Mouse (Mus musculus): ENCODE data around the gene Palb2. TPM values are rescaled to one million over a fixed set of nuclear protein-coding genes. Genes with fewer than 3 reads are reported as not detected.

Palb2 gene
- total RNA-seq, 1 experiment from 2014 or later, result 5.8 TPM

- peak; percentile 87 for ATAC-seq (replicated peaks; ENCODE audit: insufficient number of reproducible peaks, low FRiP score, low TSS enrichment, poor library complexity, severe bottlenecking)
Measured at GRCm38 (mm10) chr7:122101747-122102244, 31.0 kb downstream of the Palb2 start, which contains the start of gene Ndufab1. Gene Ndufab1 (minus strand): TSS chr7:122101886.

GRCm38 (mm10) chr7:122101014-122101746 is 31.6 kb downstream of the Palb2 start:
- ATAC-seq (replicated peaks; ENCODE audit: insufficient number of reproducible peaks, low FRiP score, low TSS enrichment, poor library complexity, severe bottlenecking), result peak; percentile 24; the same call in 1 of the 2 replicates

GRCm38 (mm10) chr7:122099222-122099621 is 33.6 kb downstream of the Palb2 start:
- peak; percentile 72 for ATAC-seq (replicated peaks; ENCODE audit: insufficient number of reproducible peaks, low FRiP score, low TSS enrichment, poor library complexity, severe bottlenecking)

- ATAC-seq (replicated peaks; ENCODE audit: insufficient number of reproducible peaks, low FRiP score, low TSS enrichment, poor library complexity, severe bottlenecking), result no peak
Measured at GRCm38 (mm10) chr7:122098009-122098408, 34.8 kb downstream of the Palb2 start.

- ATAC-seq (replicated peaks; ENCODE audit: insufficient number of reproducible peaks, low FRiP score, low TSS enrichment, poor library complexity, severe bottlenecking), result no peak
Measured at GRCm38 (mm10) chr7:122094564-122095330, 38.0 kb downstream of the Palb2 start.

GRCm38 (mm10) chr7:122087195-122087982 is 45.4 kb downstream of the Palb2 start:
- ATAC-seq (replicated peaks; ENCODE audit: insufficient number of reproducible peaks, low FRiP score, low TSS enrichment, poor library complexity, severe bottlenecking), result no peak

- ATAC-seq (replicated peaks; ENCODE audit: insufficient number of reproducible peaks, low FRiP score, low TSS enrichment, poor library complexity, severe bottlenecking), result no peak
Measured at GRCm38 (mm10) chr7:122081071-122081470, 51.7 kb downstream of the Palb2 start.

GRCm38 (mm10) chr7:122079798-122080554 is 52.8 kb downstream of the Palb2 start:
- ATAC-seq (replicated peaks; ENCODE audit: insufficient number of reproducible peaks, low FRiP score, low TSS enrichment, poor library complexity, severe bottlenecking), result no peak

GRCm38 (mm10) chr7:122074374-122074773 is 58.4 kb downstream of the Palb2 start:
- no peak for ATAC-seq (replicated peaks; ENCODE audit: insufficient number of reproducible peaks, low FRiP score, low TSS enrichment, poor library complexity, severe bottlenecking)

- no peak for ATAC-seq (replicated peaks; ENCODE audit: insufficient number of reproducible peaks, low FRiP score, low TSS enrichment, poor library complexity, severe bottlenecking)
Measured at GRCm38 (mm10) chr7:122067517-122068381, 65.0 kb downstream of the Palb2 start.

- peak; percentile 92 for ATAC-seq (replicated peaks; ENCODE audit: insufficient number of reproducible peaks, low FRiP score, low TSS enrichment, poor library complexity, severe bottlenecking)
Measured at GRCm38 (mm10) chr7:122066945-122067516, 65.8 kb downstream of the Palb2 start, which contains the start of the genes Ubfd1 and Ears2. Gene Ubfd1 (plus strand): TSS chr7:122067175. Gene Ears2 (minus strand): TSS chr7:122067263.

- ATAC-seq (replicated peaks; ENCODE audit: insufficient number of reproducible peaks, low FRiP score, low TSS enrichment, poor library complexity, severe bottlenecking), result no peak; the same call in 1 of the 2 replicates
Measured at GRCm38 (mm10) chr7:122066102-122066944, 66.5 kb downstream of the Palb2 start.

GRCm38 (mm10) chr7:122065656-122066055 is 67.1 kb downstream of the Palb2 start:
- ATAC-seq (replicated peaks; ENCODE audit: insufficient number of reproducible peaks, low FRiP score, low TSS enrichment, poor library complexity, severe bottlenecking), result no peak
